Mouse (Mus musculus) induced T-regulatory cell, adult 2 months (primary cell): Measurements from ENCODE around the gene Hic2.
A peak's percentile ranks its signal among the peaks of the same experiment; 100 is the strongest.
"Not testable (repeated sequence)": the region's sequence is repeated elsewhere in the genome, so short reads cannot be mapped to it uniquely, and the experiment has no call there.

Experiments used
- DNase-seq: peaks from one replicate; pipeline ENCODE4 v3.0.0-alpha.2; 2012; ENCODE audit warnings: low read depth

The Hic2 gene

DNA sequence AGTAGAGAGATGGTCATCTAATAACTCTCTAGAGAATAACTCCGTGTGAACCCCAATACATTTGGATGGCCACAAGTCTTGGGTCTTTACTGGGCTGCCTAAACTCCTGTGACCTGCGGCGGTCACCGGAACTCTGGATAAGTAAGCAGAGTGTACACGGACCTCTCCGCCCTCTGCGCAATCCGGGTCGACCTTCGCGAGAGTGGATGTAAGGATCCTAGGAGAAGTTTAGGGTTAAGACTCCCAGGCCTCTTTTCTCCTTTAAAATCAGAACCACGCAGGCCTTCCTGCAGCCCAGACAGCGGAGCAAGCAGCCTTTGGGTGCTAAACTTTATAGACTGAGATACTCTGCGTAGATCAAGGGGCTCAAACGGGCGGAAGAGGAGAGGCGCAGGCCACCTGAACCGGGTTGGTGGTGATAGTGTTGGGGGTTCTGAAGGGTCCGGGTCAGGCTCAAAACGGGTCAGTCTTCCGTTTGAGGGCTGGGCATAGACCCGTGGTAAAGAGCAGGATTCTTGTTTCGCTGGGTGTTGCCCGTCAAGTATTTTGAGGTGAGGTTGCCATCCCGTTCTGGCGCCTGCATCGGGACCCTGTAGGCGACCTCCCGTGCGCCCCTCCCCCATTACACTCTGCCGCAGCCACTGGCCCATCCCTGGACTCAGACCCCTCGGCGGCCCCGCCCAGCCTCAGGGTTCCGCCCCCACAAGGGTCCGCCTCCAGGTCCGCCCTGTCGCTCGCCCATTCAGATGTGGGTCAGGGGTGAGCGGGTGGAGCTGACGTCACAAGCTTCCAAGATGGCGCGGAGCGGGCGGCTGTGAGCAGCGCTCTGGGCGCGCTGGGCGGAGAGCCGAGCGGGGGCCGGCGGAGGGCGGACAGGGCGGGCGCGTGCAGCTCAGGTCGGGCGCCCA lies at the start of gene Hic2:
Hic2 (plus strand) TSS at position 779 of the 908 bp plus-strand sequence.
- peak; percentile 94 for DNase-seq

GRCm38 (mm10) chr16:17185475-17185874 lies 47.9 kb upstream of the Hic2 start:
- DNase-seq, result no peak

GRCm38 (mm10) chr16:17193823-17194222 lies 39.5 kb upstream of the Hic2 start:
- DNase-seq, result no peak

DNA sequence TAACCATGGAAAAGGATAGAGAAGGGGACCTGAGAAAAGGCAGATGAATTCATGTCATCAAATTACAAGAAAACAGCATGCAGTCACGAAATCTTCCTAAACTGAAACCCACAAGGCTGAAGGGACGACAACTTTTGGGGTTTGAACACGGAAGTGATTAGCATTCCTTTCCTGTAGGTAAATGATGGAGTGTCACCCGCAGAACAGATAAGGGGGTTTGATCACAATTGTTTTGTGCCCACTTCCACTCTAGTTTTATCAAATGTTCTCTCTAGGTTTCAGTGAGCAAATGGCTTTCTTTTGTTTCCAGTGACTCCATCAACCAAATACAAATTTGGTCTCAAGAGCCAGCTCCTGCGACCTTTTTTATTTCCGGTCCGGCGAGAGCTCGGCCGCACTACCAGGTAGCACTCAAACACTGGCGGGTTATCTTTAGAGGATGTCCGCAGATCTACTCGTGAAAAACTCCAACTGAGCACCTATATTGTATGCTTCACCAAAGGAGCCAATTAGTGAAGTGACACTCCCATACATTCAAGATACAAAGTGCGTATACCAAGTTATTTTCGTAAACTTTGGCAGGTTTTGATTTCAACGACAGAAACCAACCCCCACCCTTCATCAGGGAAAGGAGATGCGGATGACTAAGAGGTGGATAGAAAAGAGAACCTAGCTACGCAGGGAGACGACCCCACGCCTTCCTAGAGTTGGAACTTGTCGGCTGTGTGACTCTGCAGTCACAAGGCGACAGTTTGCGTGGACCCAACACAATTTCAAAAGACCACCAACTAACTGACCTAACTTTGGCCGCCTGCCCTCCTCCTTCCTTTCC lies 33.0 kb upstream of the Hic2 start:
- DNase-seq, result peak; percentile 70

DNA sequence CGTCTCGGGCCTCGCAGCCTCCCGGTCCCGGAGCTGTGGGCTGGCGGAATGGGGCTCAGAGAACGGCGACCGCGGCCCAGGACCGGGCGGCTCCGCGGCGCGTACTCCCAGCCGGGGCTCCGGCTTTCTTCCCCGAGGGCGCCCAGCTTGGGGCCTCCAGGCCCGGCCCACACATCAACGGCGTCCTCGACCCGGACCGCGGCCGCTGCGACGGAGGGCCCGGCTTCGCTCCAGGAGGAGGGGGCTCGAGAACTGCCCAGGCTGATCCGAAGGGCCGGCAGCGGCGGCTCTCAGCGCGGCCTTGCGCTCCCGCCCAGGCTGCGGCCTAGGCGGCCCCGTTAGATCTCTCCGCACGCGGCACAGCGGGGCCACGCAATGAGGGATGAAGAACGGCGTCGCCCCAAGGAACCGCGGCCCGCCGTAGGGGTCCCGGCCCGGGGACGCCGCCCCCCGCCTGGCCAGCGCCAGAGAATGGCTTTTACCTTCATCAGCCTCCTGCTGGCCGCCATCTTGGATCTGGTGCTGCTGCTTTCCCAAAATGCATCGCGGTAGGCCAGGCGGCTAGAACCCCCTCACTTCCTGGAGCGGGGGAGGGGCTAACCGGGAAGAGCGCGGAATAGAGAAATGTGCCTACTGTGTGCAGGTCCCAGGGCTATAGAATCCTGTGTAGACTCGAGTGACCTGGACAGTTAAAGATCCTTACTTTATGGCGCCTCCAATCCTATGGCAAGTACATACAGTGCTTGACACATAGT lies 32.2 kb upstream of the Hic2 start:
- peak; percentile 89 for DNase-seq

GRCm38 (mm10) chr16:17201977-17202376 lies 31.4 kb upstream of the Hic2 start:
- peak; percentile 45 for DNase-seq

DNA sequence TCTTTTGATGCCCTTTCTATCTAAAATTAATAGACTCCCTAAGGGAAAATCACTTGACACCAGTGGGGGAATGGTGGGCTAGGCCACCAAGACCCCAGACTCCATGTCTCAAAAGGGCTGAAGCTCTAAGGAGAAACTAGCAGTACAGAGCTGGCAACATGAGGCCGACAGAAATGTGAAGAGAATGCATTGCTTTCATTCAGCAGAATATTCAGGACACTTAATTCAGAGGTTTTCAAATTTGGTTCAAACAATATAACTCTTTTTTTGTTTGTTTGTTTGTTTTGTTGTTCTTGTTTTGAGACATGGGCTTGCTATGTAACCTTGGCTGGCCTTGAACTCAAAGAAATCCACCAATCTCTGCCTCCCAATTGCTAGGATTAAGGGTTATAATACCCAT lies 30.8 kb upstream of the Hic2 start, which contains the start of gene Ube2l3:
Ube2l3 (minus strand) TSS at position 101 of the 400 bp plus-strand sequence.
- no peak for DNase-seq

DNA sequence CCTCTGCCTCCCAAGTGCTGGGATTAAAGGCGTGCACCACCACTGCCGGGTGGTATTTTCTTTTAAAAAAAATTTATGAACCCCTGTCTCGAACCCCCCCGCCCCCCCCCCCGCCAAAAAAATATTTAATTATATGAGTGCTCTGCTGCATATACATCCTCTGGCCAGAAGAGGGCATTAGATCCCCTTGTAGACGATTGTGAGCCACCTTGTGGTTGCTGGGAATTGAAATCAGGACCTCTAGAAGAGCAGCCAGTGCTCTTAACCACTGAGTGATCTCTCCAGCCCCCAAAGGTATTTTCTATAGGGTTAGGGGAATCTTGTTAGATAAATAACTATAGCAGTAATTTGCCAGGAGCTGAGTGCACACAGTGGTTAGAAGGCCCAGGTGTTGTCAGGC lies 28.4 kb upstream of the Hic2 start:
- DNase-seq, result peak; percentile 85

DNA sequence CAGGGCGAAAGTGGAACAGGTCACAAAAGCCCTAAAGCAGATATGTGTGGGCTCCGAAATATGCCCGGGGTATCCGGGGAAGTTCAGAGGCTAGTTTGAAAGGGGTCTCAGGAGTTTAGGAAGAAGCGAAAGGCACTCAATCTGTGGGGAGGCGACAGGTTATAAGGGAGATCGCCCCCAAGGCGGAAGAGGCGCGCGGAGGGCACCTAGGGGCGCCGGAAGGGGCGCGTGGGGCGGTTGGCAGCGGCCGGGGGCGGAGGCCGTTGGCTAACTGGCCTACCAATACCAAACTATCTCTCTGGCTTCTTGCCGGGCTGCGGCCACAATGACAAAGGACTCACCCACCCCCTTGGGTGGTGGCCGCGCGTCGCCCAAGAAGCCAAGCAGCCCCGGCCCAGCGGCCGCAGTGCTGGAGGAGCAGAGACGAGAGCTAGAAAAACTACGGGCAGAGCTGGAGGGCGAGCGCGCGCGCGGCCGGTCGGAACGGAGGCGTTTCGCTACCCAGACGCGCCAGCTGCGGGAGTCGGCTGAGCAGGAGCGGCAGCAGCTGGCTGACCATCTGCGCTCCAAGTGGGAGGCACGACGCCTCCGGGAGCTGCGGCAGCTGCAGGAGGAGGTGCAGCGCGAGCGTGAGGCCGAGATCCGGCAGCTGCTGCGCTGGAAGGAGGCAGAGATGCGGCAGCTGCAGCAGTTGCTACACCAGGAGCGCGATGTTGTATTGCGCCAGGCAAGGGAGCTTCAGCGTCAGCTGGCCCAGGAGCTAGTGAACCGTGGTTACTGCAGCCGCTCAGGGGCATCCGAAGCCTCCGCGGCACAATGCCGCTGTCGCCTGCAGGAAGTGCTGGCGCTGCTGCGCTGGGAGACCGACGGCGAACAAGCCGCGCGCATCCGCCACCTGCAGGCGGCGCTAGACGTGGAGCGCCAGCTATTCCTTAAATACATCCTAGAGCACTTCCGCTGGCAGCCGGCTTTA lies 24.7 kb upstream of the Hic2 start, which contains the start of gene Rimbp3:
Rimbp3 (plus strand) TSS at position 215 of the 973 bp plus-strand sequence.
- DNase-seq, result peak; percentile 90

DNA sequence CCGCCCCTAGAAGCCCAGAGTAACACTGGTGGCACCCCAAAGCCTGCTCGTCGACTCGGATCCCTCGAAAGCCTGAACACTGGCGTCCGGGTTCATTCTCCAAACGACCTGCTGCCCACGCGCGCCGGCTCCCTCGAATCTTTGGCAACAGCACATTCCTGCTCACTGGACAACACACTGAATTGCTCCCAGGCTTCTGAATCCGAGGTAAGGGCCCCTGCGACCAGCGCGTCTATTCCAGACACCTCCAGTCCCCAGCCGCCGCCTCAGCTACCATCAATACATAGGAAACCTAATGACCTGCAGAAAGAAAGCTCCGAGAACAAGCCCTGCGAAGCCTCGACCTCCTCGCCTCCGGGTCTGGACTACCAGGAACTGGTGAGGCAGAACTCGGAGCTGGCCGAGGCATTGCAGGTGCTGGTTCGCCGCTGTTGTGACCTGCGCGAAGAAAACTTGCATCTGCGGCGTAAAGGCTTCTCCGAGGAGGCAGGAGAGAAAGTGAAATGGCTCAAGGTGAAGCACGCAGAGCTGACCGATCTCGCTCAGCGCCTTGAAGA lies 23.9 kb upstream of the Hic2 start:
- no peak for DNase-seq

- peak; percentile 93 for DNase-seq
These were observed 23.2 kb upstream of the Hic2 start for GRCm38 (mm10) chr16:17209981-17210838.

DNA sequence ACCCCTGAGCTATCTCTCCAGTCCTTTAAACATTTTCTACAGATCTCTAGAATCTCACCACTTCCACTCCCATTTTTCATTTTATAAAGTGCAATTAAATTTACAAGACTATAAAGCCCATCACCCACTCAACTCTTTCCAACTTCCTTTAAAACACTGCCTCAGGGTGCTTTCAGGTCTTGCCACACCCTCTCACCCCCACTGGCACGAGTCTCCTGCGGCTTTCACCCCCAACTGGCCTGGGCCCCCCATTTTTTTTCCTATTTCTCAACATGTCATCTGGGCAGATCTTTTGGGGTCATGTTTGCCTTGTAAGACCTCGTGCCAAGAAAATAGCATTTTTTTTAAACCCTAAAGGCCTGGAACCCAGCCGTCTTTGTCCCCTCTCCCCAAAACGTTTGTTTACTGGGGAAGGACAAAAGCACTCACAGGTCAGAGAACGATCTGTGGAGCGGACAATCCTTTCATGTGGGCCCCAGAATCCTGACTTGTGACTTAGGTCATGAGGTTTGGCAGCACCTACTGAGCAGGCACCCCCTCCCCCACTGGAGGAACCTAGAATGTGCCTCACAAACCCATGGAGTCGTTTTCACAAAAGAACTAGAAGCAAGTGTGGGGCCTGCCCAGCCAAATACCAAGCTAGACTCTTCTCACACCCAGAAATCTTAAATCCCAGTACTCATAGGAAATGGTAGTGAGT lies 16.3 kb upstream of the Hic2 start:
- DNase-seq, result no peak

GRCm38 (mm10) chr16:17220127-17220733 lies 13.1 kb upstream of the Hic2 start:
- DNase-seq, result no peak

- peak; percentile 91 for DNase-seq
These were observed 11.2 kb upstream of the Hic2 start for GRCm38 (mm10) chr16:17222197-17222596.

DNA sequence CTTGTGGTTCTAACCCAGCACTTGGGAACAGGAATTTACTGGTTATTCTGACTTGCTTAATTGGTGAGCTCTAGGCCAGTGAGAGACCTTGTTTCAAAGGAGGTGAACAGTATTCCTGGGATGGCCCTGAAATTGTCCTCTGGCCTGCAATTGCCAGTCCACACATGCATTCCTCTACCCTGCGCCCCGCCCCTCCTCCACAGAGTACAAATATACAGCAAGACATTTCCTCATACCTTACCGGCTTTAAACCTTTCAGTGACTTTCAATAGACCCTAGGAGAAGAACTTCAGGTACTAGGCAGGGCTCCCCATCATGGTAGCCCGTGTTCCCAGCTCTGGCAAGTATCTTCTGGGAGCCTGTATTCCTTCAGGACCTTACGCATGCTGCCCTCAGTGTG lies 7.8 kb upstream of the Hic2 start:
- DNase-seq, result no peak

DNA sequence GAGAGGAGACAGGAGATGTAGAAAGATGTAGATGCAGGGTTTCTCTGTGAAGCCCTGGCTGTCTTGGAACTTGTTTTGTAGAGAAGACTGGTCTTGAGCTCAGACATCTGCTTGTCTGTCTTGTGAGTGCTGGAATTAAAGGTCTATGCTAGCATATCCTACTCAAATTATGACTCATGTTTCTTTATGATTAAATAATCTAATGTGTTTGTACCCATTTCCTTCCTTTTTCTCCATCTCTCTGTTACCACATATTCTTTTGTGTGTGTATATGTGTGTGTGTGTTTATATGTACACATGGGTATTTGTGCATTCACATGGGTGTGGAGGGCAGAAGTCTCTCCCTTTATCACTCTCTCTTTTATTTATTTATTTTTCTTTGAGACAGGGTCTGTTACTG lies 6.9 kb upstream of the Hic2 start:
- no peak for DNase-seq

DNA sequence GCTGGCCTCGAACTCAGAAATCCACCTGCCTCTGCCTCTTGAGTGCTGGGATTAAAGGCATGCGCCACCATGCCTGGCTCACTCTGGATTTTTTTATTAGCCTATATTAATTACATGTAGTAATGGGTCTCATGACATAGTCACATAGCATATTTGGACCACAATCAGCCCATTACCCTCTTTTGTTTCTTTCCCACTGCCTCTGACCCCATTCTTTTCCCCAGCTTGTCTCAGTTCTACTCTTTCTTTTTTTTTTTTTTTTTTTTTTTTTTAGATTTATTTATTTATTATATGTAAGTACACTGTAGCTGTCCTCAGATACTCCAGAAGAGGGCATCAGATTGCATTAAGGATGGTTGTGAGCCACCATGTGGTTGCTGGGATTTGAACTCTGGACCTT lies 1.8 kb upstream of the Hic2 start:
- DNase-seq, result not testable (repeated sequence)

DNA sequence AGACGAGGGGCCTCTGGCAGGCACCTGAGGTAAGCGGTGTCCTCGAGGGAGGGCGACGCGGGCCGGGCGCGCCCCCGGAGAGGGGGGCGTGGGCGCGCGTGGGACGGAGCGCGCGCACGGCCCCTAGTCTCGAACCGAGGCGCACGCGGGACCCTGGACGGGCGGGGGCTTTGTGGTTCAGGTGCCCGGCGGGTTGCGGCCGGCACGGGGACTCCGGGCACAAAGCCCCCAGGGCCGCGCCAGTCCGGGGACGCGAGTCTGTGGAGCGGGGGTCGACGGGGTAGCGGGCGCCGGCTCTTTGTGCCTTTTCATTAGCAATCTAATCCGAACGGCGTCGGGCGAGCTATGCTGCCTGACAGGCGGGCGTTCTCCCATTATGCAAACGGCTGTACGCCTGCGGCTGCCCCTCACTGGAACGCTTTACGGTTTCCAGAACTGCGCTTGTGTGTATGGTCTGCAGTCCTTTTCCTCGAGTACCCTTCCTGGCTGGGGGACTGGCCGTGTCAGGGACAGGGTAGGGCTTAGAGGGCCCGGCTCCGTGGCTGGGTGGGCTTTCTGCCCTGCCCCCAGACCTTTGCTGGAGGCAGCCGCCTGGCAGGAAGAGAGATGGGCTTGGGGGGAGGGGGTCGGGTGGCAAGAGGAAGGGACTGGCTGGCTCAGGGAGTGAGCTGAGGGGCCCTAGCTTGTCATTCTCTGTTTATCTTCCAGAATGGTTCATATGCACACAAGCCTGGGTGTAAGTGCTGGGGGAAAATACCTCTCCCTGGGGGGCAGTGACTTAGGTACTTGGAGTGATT lies 528 bp downstream of the Hic2 start:
- peak; percentile 54 for DNase-seq
